Mouse (Mus musculus) heart, adult 2 months (tissue): ENCODE results near the gene Gm3286. TPM values are rescaled to one million over a fixed set of nuclear protein-coding genes. Genes with fewer than 3 reads are reported as not detected.
"Not testable (repeated sequence)": the region's sequence is repeated elsewhere in the genome, so short reads cannot be mapped to it uniquely, and the experiment has no call there.

Experiments
- DNase-seq, 2 experiments: peaks; one replicate each; pipeline ENCODE4 v3.0.0; 2021
- H3K27ac ChIP-seq: fragments of 200-600 bp; 2 replicates; pipeline ENCODE4 v1.8.1; 2022
- H3K27me3 ChIP-seq: fragments of 200-500 bp; 2 replicates; pipeline ENCODE4 v1.6.1; 2012; ENCODE audit warnings: mild to moderate bottlenecking, low read length, inconsistent platforms, mixed read lengths; ENCODE audit not compliant: control insufficient read depth, insufficient read depth
- H3K36me3 ChIP-seq: fragments of 200-500 bp; 2 replicates; pipeline ENCODE4 v1.6.1; 2012; ENCODE audit warnings: low read length, inconsistent platforms; ENCODE audit not compliant: control insufficient read depth, insufficient read depth
- H3K4me1 ChIP-seq: fragments of 200-500 bp; 2 replicates; pipeline ENCODE4 v1.6.1; 2011; ENCODE audit warnings: low read length; ENCODE audit not compliant: control insufficient read depth, insufficient read depth
- H3K4me3 ChIP-seq: fragments of 200-600 bp; 2 replicates; pipeline ENCODE4 v1.8.1; 2022
- H3K79me2 ChIP-seq: fragments of 200-500 bp; replicated peaks from 2 replicates; pipeline ENCODE4 v1.6.1; 2012; ENCODE audit warnings: mild to moderate bottlenecking, inconsistent platforms, low read length, moderate library complexity, mixed read lengths; ENCODE audit not compliant: control insufficient read depth, insufficient read depth
- H3K9ac ChIP-seq: fragments of 200-500 bp; 2 replicates; pipeline ENCODE4 v1.6.1; 2012; ENCODE audit warnings: low read depth, mild to moderate bottlenecking, control low read depth, inconsistent platforms, low read length, mixed read lengths
- intact Hi-C: fragments of 180-260 bp; cut with DNase I; formaldehyde crosslinking; loops from one replicate; pipeline ENCODE4 v1.15.1; 2025
- long read RNA-seq: library from polyadenylated mRNA; stranded (forward); transcript quantifications from one replicate; pipeline ENCODE4 v2.0.0, GENCODE M21; 2021
- polyA plus RNA-seq: library from polyadenylated mRNA; depleted of rRNA; stranded (reverse); fragments of >200 nt; gene quantifications from 2 replicates; pipeline ENCODE4 v1.2.3, GENCODE M21; 2012; rRNA removed
- total RNA-seq, 2 experiments: library from RNA; stranded (reverse); gene quantifications; 2 replicates each; pipeline ENCODE4 v1.2.3; 2021

Gm3286 gene
- total RNA-seq (not detected), polyA plus RNA-seq (not detected in 2 replicates)
- long read RNA-seq: 0 reads

- intact Hi-C loops: not testable (repeated sequence)
These were observed at the start of gene Gm3286 for GRCm38 (mm10) chr5:95510458-95510857. Gm3286 (plus strand) TSS chr5:95510758.

More at GRCm38 (mm10) chr5:95510458-95510857, at the start of gene Gm3286:
- not testable (repeated sequence) for H3K27ac ChIP-seq, H3K27me3 ChIP-seq, H3K4me1 ChIP-seq, H3K36me3 ChIP-seq, DNase-seq, H3K79me2 ChIP-seq, H3K4me3 ChIP-seq, H3K9ac ChIP-seq

Other genes with a start within 250 kb of the Gm3286 start
- gene Gm10424, start 238.0 kb upstream of the Gm3286 start, total RNA-seq: not detected
- not detected in 2 replicates for gene Gm10424, start 238.0 kb upstream of the Gm3286 start, polyA plus RNA-seq
- not detected for gene Gm3259, start 204.8 kb upstream of the Gm3286 start, total RNA-seq
- not detected in 2 replicates for gene Gm3259, start 204.8 kb upstream of the Gm3286 start, polyA plus RNA-seq
- not detected for gene D5Ertd577e, start 54.0 kb upstream of the Gm3286 start, total RNA-seq
- gene D5Ertd577e, start 54.0 kb upstream of the Gm3286 start, polyA plus RNA-seq: not detected in 2 replicates
- not detected for gene Gm7971, start 84.1 kb downstream of the Gm3286 start, total RNA-seq
- gene Gm7971, start 84.1 kb downstream of the Gm3286 start, polyA plus RNA-seq: not detected in 2 replicates
- not detected for gene Gm7978, start 225.4 kb downstream of the Gm3286 start, total RNA-seq
- not detected in 2 replicates for gene Gm7978, start 225.4 kb downstream of the Gm3286 start, polyA plus RNA-seq
- gene Gm7982, start 231.3 kb downstream of the Gm3286 start, total RNA-seq: not detected
- not detected in 2 replicates for gene Gm7982, start 231.3 kb downstream of the Gm3286 start, polyA plus RNA-seq